Mouse (Mus musculus) hindbrain, postnatal 0 days (tissue): ENCODE measurements at regions not wholly inside any gene's neighbourhood (a gene's known extent, or its start where the extent isn't known, plus 50 kb on each side); places are given as distances from the start of the nearest gene placed in this dataset.

Experiments
- ATAC-seq: fragments of 200-750 bp; cut with Nextera tagmentation; 2 replicates; pipeline ENCODE4 v1.8.0; 2017; ENCODE audit warnings: mild to moderate bottlenecking, moderate TSS enrichment, moderate library complexity
- DNase-seq: peaks from one replicate; pipeline ENCODE4 v3.0.0-alpha.2; 2015; ENCODE audit warnings: low spot score
- H3K27ac ChIP-seq: fragments of 300-500 bp; sonication (generic); 2 replicates; pipeline ENCODE4 v1.5.1; 2014; ENCODE audit warnings: mild to moderate bottlenecking
- H3K27me3 ChIP-seq: fragments of 300-500 bp; sonication (generic); 2 replicates; pipeline ENCODE4 v1.6.1; 2014; ENCODE audit warnings: low read length, mixed read lengths; ENCODE audit not compliant: insufficient read depth
- H3K36me3 ChIP-seq: fragments of 300-500 bp; sonication (generic); 2 replicates; pipeline ENCODE4 v1.6.1; 2014; ENCODE audit warnings: low read length, mixed read lengths; ENCODE audit not compliant: insufficient read depth
- H3K4me1 ChIP-seq: fragments of 300-500 bp; sonication (generic); 2 replicates; pipeline ENCODE4 v1.6.1; 2014; ENCODE audit warnings: antibody characterized with exemption, low read length, mixed read lengths; ENCODE audit not compliant: insufficient read depth
- H3K4me2 ChIP-seq: fragments of 300-500 bp; sonication (generic); 2 replicates; pipeline ENCODE4 v1.6.1; 2014; ENCODE audit warnings: low read depth, mild to moderate bottlenecking, low read length, moderate library complexity, mixed read lengths
- H3K4me3 ChIP-seq: fragments of 300-500 bp; sonication (generic); 2 replicates; pipeline ENCODE4 v1.5.1; 2014; ENCODE audit warnings: low read length
- H3K9ac ChIP-seq: fragments of 300-500 bp; sonication (generic); replicated peaks from 2 replicates; pipeline ENCODE4 v1.6.1; 2014; ENCODE audit warnings: mild to moderate bottlenecking, low read length, moderate library complexity, mixed read lengths
- H3K9me3 ChIP-seq: fragments of 300-500 bp; sonication (generic); 2 replicates; pipeline ENCODE4 v1.6.1; 2016; ENCODE audit warnings: low read length, mixed read lengths
- CTCF ChIP-seq: IDR thresholded peaks from 2 replicates; pipeline ENCODE4 v1.5.1; 2016; ENCODE audit warnings: antibody characterized with exemption, control low read depth, low read depth
- WGBS: fragments of 180-500 bp; shearing (Covaris S2); extraction: QIAGEN DNeasy Blood & Tissue Kit; methylation state at CpG from one replicate; pipeline ENCODE4 v1.1.7; 2014; 5-methylcytosine and 5-hydroxymethylcytosine counted together

DNA sequence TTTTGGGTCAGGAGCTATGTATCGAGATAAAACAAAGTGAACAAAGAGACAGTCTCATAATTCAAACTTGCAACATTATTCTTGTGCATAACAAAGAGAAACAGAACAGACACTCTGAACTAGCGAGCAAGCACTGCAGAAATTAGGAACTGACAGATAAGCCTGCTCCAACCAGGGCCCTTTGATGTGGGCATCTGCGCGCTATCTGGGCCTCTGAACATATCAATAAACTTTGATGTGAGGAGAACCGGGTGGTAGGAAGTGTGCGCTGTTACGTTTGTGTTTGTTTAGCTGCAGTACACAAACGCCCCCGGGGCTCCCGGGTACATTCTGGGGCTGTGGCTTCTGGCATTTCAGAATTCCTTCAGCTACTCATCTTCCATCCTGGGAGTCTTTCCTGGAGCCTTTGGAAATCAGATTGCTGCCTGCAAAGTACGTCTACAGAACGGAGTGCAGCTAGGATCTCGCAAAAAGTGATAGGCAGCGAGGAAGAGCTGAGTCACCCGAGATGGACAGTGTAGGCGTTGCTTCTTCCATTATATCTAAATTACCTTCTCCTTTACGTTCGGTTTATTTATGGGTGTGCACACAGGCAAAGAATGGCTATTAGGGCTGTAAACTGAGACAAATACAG is 232.0 kb downstream of the Sipa1l2 start:
- H3K27me3 ChIP-seq = no peaks in the 10 kb centered on the region
- H3K4me3 ChIP-seq = no peak overlapping the region
- H3K4me2 ChIP-seq = no peak overlapping the region
- no peaks in the 10 kb centered on the region for H3K9me3 ChIP-seq
- 67% methylated on average over 18 of the region's 18 CpGs for WGBS
- no peaks in the 10 kb centered on the region for H3K36me3 ChIP-seq
- DNase-seq = no peak
- ATAC-seq = no peak
- H3K9ac ChIP-seq = no peak overlapping the region
- no peak overlapping the region for H3K27ac ChIP-seq
- H3K4me1 ChIP-seq = peaks cover 3% of the 10 kb centered on the region; the same call in 1 of the 2 replicates
- no peak for TF ChIP-seq CTCF

DNA sequence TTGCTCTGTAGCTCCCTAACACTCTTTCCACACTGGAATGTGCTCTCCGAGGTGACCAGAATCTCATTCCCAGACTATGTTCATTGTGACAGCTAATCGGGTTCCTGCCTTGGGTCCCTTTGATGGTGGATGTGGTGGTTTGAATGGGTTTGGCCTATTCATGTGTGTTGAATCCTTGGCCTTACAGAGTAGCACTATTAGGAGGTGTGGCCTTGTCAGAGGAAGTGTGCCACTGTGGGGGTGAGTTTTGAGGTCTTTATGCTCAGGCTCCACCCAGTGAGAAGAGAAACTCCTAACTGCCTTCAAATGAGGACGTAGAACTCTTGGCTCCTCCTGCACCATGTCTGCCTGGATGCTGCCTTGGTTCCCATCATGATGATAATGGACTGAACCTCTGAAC is 232.8 kb downstream of the Sipa1l2 start:
- Histone ChIP-seq H3K27me3 (no peaks in the 10 kb centered on the region), H3K4me2 (no peak overlapping the region), H3K9me3 (no peaks in the 10 kb centered on the region), H3K4me1 (peaks cover 3% of the 10 kb centered on the region; the same call in 1 of the 2 replicates), H3K36me3 (no peaks in the 10 kb centered on the region), H3K4me3 (no peak overlapping the region), H3K9ac (no peak overlapping the region), H3K27ac (no peak overlapping the region)
- no peak for TF ChIP-seq CTCF
- 39% methylated on average over 3 of the region's 3 CpGs for WGBS
- no peak for ATAC-seq
- DNase-seq = no peak

DNA sequence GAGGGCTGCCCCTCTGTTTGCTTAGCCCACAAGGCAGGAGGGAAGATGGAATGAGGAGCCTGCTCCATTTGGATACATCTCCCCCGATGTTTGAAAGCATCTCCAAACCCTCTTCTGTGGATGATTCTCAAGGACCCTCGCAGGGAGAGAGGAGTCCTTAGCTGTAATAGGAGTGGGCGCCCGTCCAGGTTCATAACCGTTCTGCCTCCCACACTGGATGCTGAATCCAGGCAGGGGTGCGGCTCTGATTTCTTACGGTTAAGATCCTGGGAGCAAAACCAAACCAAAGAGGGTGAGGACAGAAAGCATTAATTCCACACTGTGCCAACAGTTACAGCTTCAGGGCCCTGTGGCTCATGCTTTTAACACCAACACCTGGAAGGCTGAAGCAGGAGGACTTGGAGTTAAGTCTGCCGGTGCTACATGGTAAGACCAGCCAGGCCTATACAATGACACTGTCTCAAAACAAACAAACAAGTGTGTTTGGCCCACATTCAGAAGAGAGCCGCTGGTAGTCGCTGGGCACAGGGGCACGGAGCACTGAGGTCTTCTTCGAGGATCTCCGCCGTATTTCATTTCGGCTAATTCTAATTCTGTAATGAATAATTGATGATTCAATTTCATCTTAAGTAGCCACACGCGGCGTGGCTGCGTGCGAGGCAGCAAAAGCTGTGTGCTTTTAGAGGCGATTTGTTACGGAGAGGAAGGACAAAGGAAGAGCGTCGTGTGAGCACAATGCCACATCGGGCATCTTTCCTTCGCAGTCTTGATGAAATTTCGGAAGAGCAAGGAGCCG is 233.8 kb downstream of the Sipa1l2 start:
- H3K9ac ChIP-seq = no peak overlapping the region

GRCm38 (mm10) chr8:125335171-125335570 is 234.4 kb downstream of the Sipa1l2 start:
- no peak for DNase-seq
- Histone ChIP-seq H3K4me1 (no peaks in the 10 kb centered on the region), H3K4me2 (no peak overlapping the region), H3K36me3 (no peaks in the 10 kb centered on the region), H3K27me3 (0 out of 2 replicates have a peak, but pooled peaks cover 3% of the 10 kb centered on the region), H3K9ac (no peak overlapping the region), H3K9me3 (no peaks in the 10 kb centered on the region), H3K27ac (no peak overlapping the region), H3K4me3 (no peak overlapping the region)
- no peak for ATAC-seq
- TF ChIP-seq CTCF = no peak
- 34% methylated on average over 6 of the region's 6 CpGs for WGBS

More for the DNA sequence above, 233.8 kb downstream of the Sipa1l2 start:
- Histone ChIP-seq H3K4me2 (no peak overlapping the region), H3K4me1 (no peaks in the 10 kb centered on the region), H3K27ac (no peak overlapping the region), H3K9me3 (no peaks in the 10 kb centered on the region), H3K36me3 (no peaks in the 10 kb centered on the region), H3K27me3 (0 out of 2 replicates have a peak, but pooled peaks cover under 1% of the 10 kb centered on the region), H3K4me3 (no peak overlapping the region)
- TF ChIP-seq CTCF = no peak
- ATAC-seq (peak; percentile 47; the same call in 1 of the 2 replicates), DNase-seq (peak; percentile 64)
- 21% methylated on average over 28 of the region's 28 CpGs for WGBS

DNA sequence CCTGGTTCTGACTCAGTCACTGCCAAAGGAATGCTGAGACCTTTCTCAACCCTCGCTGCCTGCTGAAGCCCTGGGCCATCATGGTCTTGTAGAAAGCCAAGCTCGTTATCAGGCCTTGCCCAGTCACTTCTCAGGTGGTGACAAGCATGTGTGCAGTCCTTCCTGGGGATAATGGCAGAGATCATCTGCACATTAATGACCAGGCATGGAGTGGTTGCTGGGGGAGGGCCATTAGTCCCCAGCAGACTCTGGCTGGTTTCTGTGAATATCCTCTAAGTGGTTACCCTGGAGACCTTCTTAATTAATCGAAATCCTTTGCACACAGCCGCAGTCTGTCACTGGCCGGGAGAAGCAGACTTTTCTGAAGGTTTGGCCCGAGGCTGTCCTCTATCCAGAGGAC is 239.0 kb downstream of the Sipa1l2 start:
- Histone ChIP-seq H3K9ac (no peak overlapping the region), H3K4me2 (no peak overlapping the region), H3K36me3 (no peaks in the 10 kb centered on the region), H3K27me3 (0 out of 2 replicates have a peak, but pooled peaks cover 3% of the 10 kb centered on the region), H3K4me1 (no peaks in the 10 kb centered on the region; the same call in 1 of the 2 replicates), H3K9me3 (no peaks in the 10 kb centered on the region), H3K4me3 (no peak overlapping the region), H3K27ac (no peak overlapping the region)
- DNase-seq (no peak), ATAC-seq (no peak)
- TF ChIP-seq CTCF = no peak
- 27% methylated on average over 6 of the region's 6 CpGs for WGBS

DNA sequence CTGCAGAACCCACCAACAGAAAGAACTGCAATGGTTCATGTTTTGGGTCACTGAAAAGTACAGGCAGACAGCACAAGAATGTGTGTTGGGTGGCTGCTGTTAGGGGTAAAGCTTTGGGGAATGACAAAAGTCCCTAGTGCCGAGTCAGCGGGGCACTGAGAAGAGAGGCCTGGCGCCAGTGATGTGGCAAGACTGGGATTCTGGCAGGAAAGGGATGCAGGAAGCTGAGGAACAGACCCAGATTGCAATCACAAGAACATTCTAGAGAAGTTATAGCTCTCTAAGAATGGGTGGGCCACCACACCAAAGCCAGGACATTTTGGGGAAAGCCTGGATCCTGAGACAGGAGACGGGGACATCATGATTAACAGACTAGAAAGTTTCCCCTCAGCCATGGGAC is 241.0 kb downstream of the Sipa1l2 start:
- no peak overlapping the region for H3K4me3 ChIP-seq
- H3K27me3 ChIP-seq = 0 out of 2 replicates have a peak, but pooled peaks cover 3% of the 10 kb centered on the region
- no peak overlapping the region for H3K4me2 ChIP-seq
- H3K4me1 ChIP-seq = no peaks in the 10 kb centered on the region; the same call in 1 of the 2 replicates
- TF ChIP-seq CTCF = no peak
- H3K27ac ChIP-seq = no peak overlapping the region
- no peaks in the 10 kb centered on the region for H3K9me3 ChIP-seq
- H3K36me3 ChIP-seq = no peaks in the 10 kb centered on the region
- ATAC-seq = no peak
- WGBS = 88% methylated on average over 4 of the region's 4 CpGs
- DNase-seq = no peak
- no peak overlapping the region for H3K9ac ChIP-seq
